Comparison of ENCODE assay signal across 7 mouse cellular contexts in the genomic region with DNA sequence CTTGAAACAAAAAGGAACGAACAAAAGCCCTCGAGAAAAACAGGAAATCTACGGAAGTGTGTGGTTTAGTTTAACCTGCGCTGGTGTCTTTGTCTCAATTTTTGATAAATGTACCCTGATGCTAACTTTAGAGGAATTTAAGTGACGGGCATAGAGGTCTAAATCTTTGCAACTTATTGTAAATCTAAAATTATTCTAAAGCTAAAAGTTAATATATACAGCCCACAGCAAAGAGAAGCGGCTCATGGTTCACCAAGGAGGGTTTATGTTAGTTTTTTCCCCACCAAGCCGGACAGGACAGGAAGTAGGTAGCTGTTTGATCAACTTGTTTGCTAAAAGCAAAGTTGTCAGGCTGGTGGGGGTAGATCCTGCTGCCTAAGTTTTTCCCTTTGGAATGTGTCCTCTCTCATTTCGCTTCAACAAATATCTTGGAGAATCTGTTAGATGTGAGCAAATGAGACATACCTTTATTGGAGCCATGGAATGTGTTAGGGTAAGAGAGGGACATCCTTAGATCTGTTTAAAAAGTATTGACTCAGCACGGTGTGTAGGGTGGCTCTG. TPM values are rescaled to one million over a fixed set of nuclear protein-coding genes. Genes with fewer than 3 reads are reported as not detected.
DNase-seq lines count a peak whose midpoint lies in the region; ATAC-seq and TF ChIP-seq lines count a peak whose summit lies in the region.

No protein-coding gene starts in this region.

- TF ChIP-seq CTCF in liver, embryonic 14.5 days (IDR thresholded peaks at IDR 0.05; ENCODE audit: low read depth): no peak

- no peak for TF ChIP-seq EP300 in liver, embryonic 14.5 days (IDR thresholded peaks at IDR 0.05; ENCODE audit: low read depth)

- ATAC-seq in granulocyte monocyte progenitor cell, adult 5-6 weeks (replicated peaks; ENCODE audit: poor library complexity, severe bottlenecking): peak; percentile 41
- no peak for ATAC-seq in liver, embryonic 14.5 days (ENCODE audit: insufficient read depth)

- peak overlapping the region; percentile 24 for H3K27ac ChIP-seq in liver, embryonic 14.5 days

- peak; percentile 45 for DNase-seq in thymus, postnatal 0 days (ENCODE audit: low spot score)
- no peak for DNase-seq in thymus, postnatal 36 days
- DNase-seq in liver, embryonic 14.5 days (ENCODE audit: low read depth in 3 of 3, low spot score in 3 of 3): no peak
- no peak for DNase-seq in adrenal gland, postnatal 25 days
- no peak for DNase-seq in right cerebral cortex, adult 18-20 months
- DNase-seq in natural killer cell, adult 2 months (ENCODE audit: low spot score in 2 of 2): no peak

- H3K9me3 ChIP-seq in liver, embryonic 14.5 days (ENCODE audit: control insufficient read depth, low read length): no peaks in the 10 kb centered on the region

- H3K27me3 ChIP-seq in liver, embryonic 14.5 days (ENCODE audit: control insufficient read depth, insufficient read depth, low read length): no peaks in the 10 kb centered on the region

- H3K4me3 ChIP-seq in liver, embryonic 14.5 days (ENCODE audit: insufficient read depth in 1 of 2, low read depth in 2 of 2, low read length in 2 of 2): peak overlapping the region; percentile 59 to 70

- H3K4me1 ChIP-seq in liver, embryonic 14.5 days (replicated peaks; ENCODE audit: control insufficient read depth in 2 of 2, insufficient read depth in 2 of 2, low read length in 1 of 2): peaks cover 0 to 2% of the 10 kb centered on the region in 2 experiments; a peak in 1 of 4 replicates

- H3K36me3 ChIP-seq in liver, embryonic 14.5 days (replicated peaks; ENCODE audit: control insufficient read depth, insufficient read depth, low read depth): peaks cover 3% of the 10 kb centered on the region; the same call in 1 of the 2 replicates

- H3K4me2 ChIP-seq in liver, embryonic 14.5 days (ENCODE audit: low read depth): peak overlapping the region; percentile 64

- peak overlapping the region; percentile 59 for H3K9ac ChIP-seq in liver, embryonic 14.5 days (replicated peaks)

- 8% methylated on average over 9 of the region's 9 CpGs for WGBS in liver, embryonic 14.5 days (ENCODE audit: insufficient replicate concordance)

RNA-seq across cellular contexts. Expression of gene Ccdc125, which starts 0.7 kb away (rescaled TPM):
- 6.8 and 11.3 TPM in 2 replicates for polyA plus RNA-seq in thymus, postnatal 0 days (2015; fragmentation: Nextera tagmentation; extraction: Ambion mirVana)
- 25.6 and 37.4 TPM in 2 replicates for total RNA-seq in granulocyte monocyte progenitor cell, adult 5-6 weeks (2014; fragmentation: Nextera tagmentation)
- 50.8 and 58.4 TPM in 2 replicates for total RNA-seq in granulocyte monocyte progenitor cell, adult 5-6 weeks (2017)
- 1.8 and 3.7 TPM in 2 replicates for polyA plus RNA-seq in liver, embryonic 14.5 days (2012; rRNA removed)
- polyA plus RNA-seq in liver, embryonic 14.5 days (2014; fragmentation: Nextera tagmentation; extraction: Ambion mirVana): 3.4 and 4.2 TPM in 2 replicates
- total RNA-seq in adrenal gland, postnatal 25 days (2021): 0.62 and 1.3 TPM in 2 replicates

RNA-seq across cellular contexts. Expression of gene Taf9, which starts 18.9 kb away (rescaled TPM):
- polyA plus RNA-seq in thymus, postnatal 0 days (2015; fragmentation: Nextera tagmentation; extraction: Ambion mirVana): 50.4 and 55.8 TPM in 2 replicates
- 26.5 and 41.9 TPM in 2 replicates for total RNA-seq in granulocyte monocyte progenitor cell, adult 5-6 weeks (2014; fragmentation: Nextera tagmentation)
- total RNA-seq in granulocyte monocyte progenitor cell, adult 5-6 weeks (2017): 38.9 and 58.9 TPM in 2 replicates
- 5.5 and 10.0 TPM in 2 replicates for polyA plus RNA-seq in liver, embryonic 14.5 days (2012; rRNA removed)
- 18.0 and 20.8 TPM in 2 replicates for polyA plus RNA-seq in liver, embryonic 14.5 days (2014; fragmentation: Nextera tagmentation; extraction: Ambion mirVana)
- 4.9 and 13.1 TPM in 2 replicates for total RNA-seq in adrenal gland, postnatal 25 days (2021)

RNA-seq across cellular contexts. Expression of gene Rad17, which starts 19.4 kb away (rescaled TPM):
- 21.7 and 25.2 TPM in 2 replicates for polyA plus RNA-seq in thymus, postnatal 0 days (2015; fragmentation: Nextera tagmentation; extraction: Ambion mirVana)
- 20.1 and 21.6 TPM in 2 replicates for total RNA-seq in granulocyte monocyte progenitor cell, adult 5-6 weeks (2014; fragmentation: Nextera tagmentation)
- 34.0 and 48.8 TPM in 2 replicates for total RNA-seq in granulocyte monocyte progenitor cell, adult 5-6 weeks (2017)
- polyA plus RNA-seq in liver, embryonic 14.5 days (2012; rRNA removed): 4.9 and 8.5 TPM in 2 replicates
- 13.6 TPM in 2 replicates for polyA plus RNA-seq in liver, embryonic 14.5 days (2014; fragmentation: Nextera tagmentation; extraction: Ambion mirVana)
- total RNA-seq in adrenal gland, postnatal 25 days (2021): 22.6 and 22.8 TPM in 2 replicates

RNA-seq across cellular contexts. Expression of gene Ak6, which starts 19.5 kb away (rescaled TPM):
- polyA plus RNA-seq in thymus, postnatal 0 days (2015; fragmentation: Nextera tagmentation; extraction: Ambion mirVana): 314 TPM in 2 replicates
- total RNA-seq in granulocyte monocyte progenitor cell, adult 5-6 weeks (2014; fragmentation: Nextera tagmentation): 246 and 279 TPM in 2 replicates
- total RNA-seq in granulocyte monocyte progenitor cell, adult 5-6 weeks (2017): 261 and 347 TPM in 2 replicates
- 74.2 and 111 TPM in 2 replicates for polyA plus RNA-seq in liver, embryonic 14.5 days (2012; rRNA removed)
- 183 and 191 TPM in 2 replicates for polyA plus RNA-seq in liver, embryonic 14.5 days (2014; fragmentation: Nextera tagmentation; extraction: Ambion mirVana)
- 68.4 and 77.9 TPM in 2 replicates for total RNA-seq in adrenal gland, postnatal 25 days (2021)

RNA-seq across cellular contexts. Expression of gene Marveld2, which starts 53.5 kb away (rescaled TPM):
- polyA plus RNA-seq in thymus, postnatal 0 days (2015; fragmentation: Nextera tagmentation; extraction: Ambion mirVana): 1.5 TPM in 2 replicates
- total RNA-seq in granulocyte monocyte progenitor cell, adult 5-6 weeks (2014; fragmentation: Nextera tagmentation): not detected in 2 replicates
- 0.52 and 0.78 TPM in 2 replicates for total RNA-seq in granulocyte monocyte progenitor cell, adult 5-6 weeks (2017)
- 3.0 and 4.0 TPM in 2 replicates for polyA plus RNA-seq in liver, embryonic 14.5 days (2012; rRNA removed)
- polyA plus RNA-seq in liver, embryonic 14.5 days (2014; fragmentation: Nextera tagmentation; extraction: Ambion mirVana): 5.9 and 6.5 TPM in 2 replicates
- total RNA-seq in adrenal gland, postnatal 25 days (2021): 0.61 and 0.86 TPM in 2 replicates

Comparison
In these comparisons a context has a peak if more than half of its experiments do, and no peak if none do; other contexts are left out.
1. RNA of gene Ccdc125, which starts 0.7 kb away (total RNA-seq): 25.6 to 58.4 TPM in granulocyte monocyte progenitor cell, adult 5-6 weeks; 0.62 to 1.3 TPM in adrenal gland, postnatal 25 days; every median in the first group is over 10 times any median in the second.